Mouse (Mus musculus) embryonic fibroblast, embryonic 13.5 days (primary cell): Measurements from ENCODE around the gene Stox2.

Source experiments
- CTCF ChIP-seq: IDR thresholded peaks from 2 replicates; pipeline ENCODE4 v1.5.1; 2011; ENCODE audit warnings: mild to moderate bottlenecking, control low read depth, low read length, moderate library complexity, borderline replicate concordance; ENCODE audit not compliant: insufficient read depth
- POLR2A ChIP-seq: IDR thresholded peaks from 2 replicates; pipeline ENCODE4 v1.6.1; 2011; ENCODE audit warnings: low read depth, mild to moderate bottlenecking, control low read depth, low read length, moderate library complexity

DNA sequence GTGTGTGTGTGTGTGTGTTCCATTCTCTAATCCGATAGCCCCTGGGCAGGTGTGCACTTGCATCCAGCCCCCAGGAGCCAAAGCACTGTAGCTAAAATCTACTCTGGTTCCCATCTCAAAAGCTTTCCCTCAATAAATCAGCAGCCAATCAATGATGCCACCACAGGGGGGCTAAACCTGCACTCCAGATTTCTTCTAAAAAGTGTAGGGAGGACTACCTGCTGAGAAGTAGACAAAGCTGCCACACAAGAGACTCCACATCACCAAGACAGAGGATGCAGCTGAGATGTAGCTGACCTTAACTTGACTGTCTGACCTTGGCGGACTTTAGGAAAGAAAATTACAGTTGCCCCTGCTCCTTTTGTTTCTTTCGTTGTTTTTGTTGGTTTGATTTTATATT, 127.7 kb downstream of the Stox2 start:
- TF ChIP-seq CTCF, result no peak
- no peak for TF ChIP-seq POLR2A
